Mouse (Mus musculus) ES-E14 (cell line): Measurements from ENCODE around the gene Fam114a2.

Source experiments
- CHD2 ChIP-seq: IDR thresholded peaks from 2 replicates; pipeline ENCODE4 v1.6.1; 2014; ENCODE audit warnings: mild to moderate bottlenecking, low read depth, low read length, inconsistent platforms
- HCFC1 ChIP-seq: IDR thresholded peaks from 2 replicates; pipeline ENCODE4 v1.6.1; 2012; ENCODE audit warnings: low read length, inconsistent platforms, borderline replicate concordance; ENCODE audit not compliant: insufficient read depth
- MAFK ChIP-seq: IDR thresholded peaks from 2 replicates; pipeline ENCODE4 v1.6.1; 2014; ENCODE audit warnings: mild to moderate bottlenecking, low read depth, low read length, inconsistent platforms; ENCODE audit not compliant: insufficient read depth
- ZC3H11A ChIP-seq: IDR thresholded peaks from 2 replicates; pipeline ENCODE4 v1.6.1; 2012; ENCODE audit warnings: low read depth, mild to moderate bottlenecking, inconsistent platforms, low read length, borderline replicate concordance
- ZNF384 ChIP-seq: IDR thresholded peaks from 2 replicates; pipeline ENCODE4 v1.6.1; 2012; ENCODE audit warnings: low read depth, low read length, inconsistent platforms

DNA sequence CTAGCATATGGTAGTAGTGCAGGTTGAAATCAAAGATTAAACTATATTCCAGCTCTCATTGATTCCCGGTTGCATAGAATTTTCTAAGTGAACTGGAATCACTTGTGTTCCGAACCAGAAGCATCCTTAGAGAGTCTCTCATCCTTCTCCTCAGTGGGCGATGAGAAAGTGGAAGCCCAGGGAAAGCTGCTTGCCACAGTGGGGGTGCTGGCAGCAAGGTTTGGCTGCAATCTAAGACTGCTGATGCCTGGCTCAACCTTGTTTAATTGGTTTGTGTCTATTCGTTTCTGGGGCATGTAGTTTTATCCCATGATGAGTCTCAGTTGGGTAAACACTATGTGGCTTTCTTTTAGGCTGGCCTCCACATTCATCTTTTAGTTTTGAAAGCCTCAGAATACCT, 9.1 kb upstream of the Fam114a2 start:
- TF ChIP-seq MAFK (no peak), ZNF384 (no peak), HCFC1 (no peak), CHD2 (no peak), ZC3H11A (no peak)
